Mouse (Mus musculus): ENCODE data around the gene Nr1h3. TPM values are rescaled to one million over a fixed set of nuclear protein-coding genes. Genes with fewer than 3 reads are reported as not detected.
"Not testable (repeated sequence)": the region's sequence is repeated elsewhere in the genome, so short reads cannot be mapped to it uniquely, and the experiment has no call there.

Nr1h3 gene
- total RNA-seq (2014; rRNA removed) (4.4 and 4.8 TPM in 2 replicates), polyA plus RNA-seq (2015; fragmentation: Nextera tagmentation; extraction: Ambion mirVana) (2.5 and 2.7 TPM in 2 replicates)

DNA sequence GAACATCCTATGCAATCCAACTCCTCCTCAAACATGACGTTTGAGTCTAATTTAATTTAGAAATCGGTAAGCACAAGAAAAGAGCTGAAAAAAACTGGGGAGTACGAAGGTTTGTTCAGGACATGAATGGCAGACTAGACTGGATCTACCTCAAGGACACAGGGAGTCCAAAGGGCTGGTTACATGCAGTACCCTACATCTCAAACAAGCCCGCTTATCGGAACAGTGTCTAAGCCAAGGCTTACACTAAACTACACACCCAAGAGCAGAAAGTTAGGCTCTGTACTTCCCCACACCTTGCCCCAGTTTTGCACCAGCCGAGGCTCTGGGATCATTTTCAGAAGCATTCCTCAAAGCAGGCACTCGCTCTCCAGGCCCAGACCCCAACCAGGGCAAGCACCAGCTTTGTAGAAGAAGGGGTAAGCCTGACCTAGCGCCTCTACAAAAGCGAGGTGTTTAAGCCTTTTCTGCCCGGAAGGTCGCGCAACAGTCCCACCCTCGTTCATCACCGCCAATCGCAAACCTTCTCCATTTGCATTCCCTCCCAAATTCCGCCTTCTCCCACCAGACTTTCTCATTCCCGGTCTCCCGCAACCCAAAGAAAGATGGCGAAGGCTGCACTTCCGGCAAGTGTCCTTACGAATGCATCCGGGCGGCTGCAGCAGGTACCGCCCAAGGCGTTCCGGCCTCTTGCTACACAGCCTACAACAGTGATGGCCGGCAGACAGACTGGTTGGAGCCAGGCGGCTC lies at the start of gene Nr1h3, which contains the start of gene Acp2:
TSS of gene Nr1h3 (minus strand) at position 613 of the 750 bp plus-strand sequence.
TSS of gene Acp2 (plus strand) at position 664 of the 750 bp plus-strand sequence.
- H3K4me2 ChIP-seq (ENCODE audit: low read depth, low read length): peak within 1 kb of the TSS; percentile 55
- 3% methylated on average over 28 of the region's 28 CpGs for WGBS
- peak within 1 kb of the TSS; percentile 89 for H3K9ac ChIP-seq (replicated peaks; ENCODE audit: low read length)
- no peaks in the 10 kb centered on the region for H3K27me3 ChIP-seq (ENCODE audit: insufficient read depth, low read length)
- peaks cover 15% of the 10 kb centered on the region for H3K36me3 ChIP-seq (ENCODE audit: insufficient read depth, low read length)
- H3K4me1 ChIP-seq (ENCODE audit: insufficient read depth, low read length): peaks cover 21% of the 10 kb centered on the region
- peak; percentile 98 for ATAC-seq
- peak; percentile 96 for DNase-seq (ENCODE audit: low spot score)
- TF ChIP-seq CTCF (IDR thresholded peaks at IDR 0.05; ENCODE audit: low read depth): peak; percentile 45
- peak within 1 kb of the TSS; percentile 93 for H3K27ac ChIP-seq
- H3K9me3 ChIP-seq (ENCODE audit: low read length): no peaks in the 10 kb centered on the region
- H3K4me3 ChIP-seq (ENCODE audit: low read length): peak within 1 kb of the TSS; percentile 73

DNA sequence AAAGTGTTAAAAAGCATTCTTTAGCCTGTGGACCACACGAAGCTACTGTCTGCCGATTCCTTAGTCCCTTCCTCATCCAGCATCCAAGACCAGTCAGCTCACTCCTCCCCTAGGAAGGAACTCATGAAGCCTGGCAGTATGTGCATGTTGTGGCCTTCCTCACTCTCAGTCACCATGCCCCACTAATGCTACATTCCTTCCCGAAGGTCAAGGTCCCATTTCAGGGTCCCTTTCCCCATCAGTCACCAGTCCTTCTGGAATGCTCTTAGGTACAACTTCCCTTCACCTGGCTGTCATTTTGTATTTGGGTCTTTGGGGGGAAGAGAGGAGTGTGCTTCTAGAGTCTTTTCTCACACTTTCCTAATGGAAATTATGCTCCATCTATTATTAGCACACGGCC lies 49.4 kb upstream of the Nr1h3 start:
- no peaks in the 10 kb centered on the region for H3K9me3 ChIP-seq (ENCODE audit: low read length)
- WGBS: 77% methylated on average over 4 of the region's 4 CpGs
- H3K27me3 ChIP-seq (ENCODE audit: insufficient read depth, low read length): peaks cover 4% of the 10 kb centered on the region; the same call in 1 of the 2 replicates
- ATAC-seq (no peak), DNase-seq (ENCODE audit: low spot score) (no peak)
- no peaks in the 10 kb centered on the region for H3K36me3 ChIP-seq (ENCODE audit: insufficient read depth, low read length)
- no peak overlapping the region for H3K4me2 ChIP-seq (ENCODE audit: low read depth, low read length)
- H3K9ac ChIP-seq (replicated peaks; ENCODE audit: low read length): no peak overlapping the region
- no peak overlapping the region for H3K4me3 ChIP-seq (ENCODE audit: low read length)
- TF ChIP-seq CTCF (IDR thresholded peaks at IDR 0.05; ENCODE audit: low read depth): no peak
- H3K27ac ChIP-seq: no peak overlapping the region
- H3K4me1 ChIP-seq (ENCODE audit: insufficient read depth, low read length): peaks cover 6% of the 10 kb centered on the region

DNA sequence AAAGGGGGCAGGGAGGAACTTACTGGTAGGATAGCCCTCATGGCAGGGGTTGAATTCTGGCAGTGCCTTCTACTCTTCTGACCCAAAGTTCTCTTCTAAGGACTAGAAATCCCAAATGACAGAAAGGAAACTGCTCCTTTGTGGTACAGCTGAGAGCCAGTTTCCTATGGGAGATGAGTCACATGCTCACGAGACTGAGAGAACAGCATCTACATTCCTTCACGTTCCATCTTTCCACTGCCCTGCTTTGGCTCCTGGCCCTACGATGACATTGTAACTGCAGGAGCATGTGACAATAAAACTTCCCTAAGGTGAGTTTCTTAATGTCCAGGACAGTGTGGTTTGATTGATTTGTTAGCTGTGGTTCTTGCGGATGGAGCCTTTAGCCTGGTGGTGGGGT lies 45.7 kb upstream of the Nr1h3 start:
- Histone ChIP-seq H3K27ac (no peak overlapping the region), H3K4me2 (ENCODE audit: low read depth, low read length) (no peak overlapping the region), H3K9ac (replicated peaks; ENCODE audit: low read length) (no peak overlapping the region), H3K4me3 (ENCODE audit: low read length) (no peak overlapping the region), H3K36me3 (ENCODE audit: insufficient read depth, low read length) (no peaks in the 10 kb centered on the region), H3K4me1 (ENCODE audit: insufficient read depth, low read length) (0 out of 2 replicates have a peak, but pooled peaks cover 2% of the 10 kb centered on the region), H3K27me3 (ENCODE audit: insufficient read depth, low read length) (no peaks in the 10 kb centered on the region), H3K9me3 (ENCODE audit: low read length) (no peaks in the 10 kb centered on the region)
- DNase-seq (ENCODE audit: low spot score): no peak
- ATAC-seq: no peak
- WGBS: 91% methylated on average over 4 of the region's 4 CpGs
- TF ChIP-seq CTCF (IDR thresholded peaks at IDR 0.05; ENCODE audit: low read depth): no peak

- H3K4me2 ChIP-seq (ENCODE audit: low read depth, low read length): no peak overlapping the region
- whole genome bisulfite sequencing: 80% methylated on average over 5 of the region's 5 CpGs
- ATAC-seq (no peak), DNase-seq (ENCODE audit: low spot score) (no peak)
- H3K27ac ChIP-seq: no peak overlapping the region
- H3K4me1 ChIP-seq (ENCODE audit: insufficient read depth, low read length): 0 out of 2 replicates have a peak, but pooled peaks cover 4% of the 10 kb centered on the region
- no peak for TF ChIP-seq CTCF (IDR thresholded peaks at IDR 0.05; ENCODE audit: low read depth)
- H3K27me3 ChIP-seq (ENCODE audit: insufficient read depth, low read length): no peaks in the 10 kb centered on the region
- H3K9ac ChIP-seq (replicated peaks; ENCODE audit: low read length): no peak overlapping the region
- H3K36me3 ChIP-seq (ENCODE audit: insufficient read depth, low read length): no peaks in the 10 kb centered on the region
- H3K9me3 ChIP-seq (ENCODE audit: low read length): no peaks in the 10 kb centered on the region
- H3K4me3 ChIP-seq (ENCODE audit: low read length): no peak overlapping the region
These were observed 42.1 kb upstream of the Nr1h3 start for GRCm38 (mm10) chr2:91244557-91245228.

- Histone ChIP-seq H3K9ac (replicated peaks; ENCODE audit: low read length) (no peak overlapping the region), H3K36me3 (ENCODE audit: insufficient read depth, low read length) (no peaks in the 10 kb centered on the region), H3K27ac (no peak overlapping the region), H3K4me2 (ENCODE audit: low read depth, low read length) (no peak overlapping the region), H3K9me3 (ENCODE audit: low read length) (no peaks in the 10 kb centered on the region), H3K4me3 (ENCODE audit: low read length) (no peak overlapping the region), H3K27me3 (ENCODE audit: insufficient read depth, low read length) (no peaks in the 10 kb centered on the region), H3K4me1 (ENCODE audit: insufficient read depth, low read length) (0 out of 2 replicates have a peak, but pooled peaks cover 4% of the 10 kb centered on the region)
- peak; percentile 22 for DNase-seq (ENCODE audit: low spot score)
- TF ChIP-seq CTCF (IDR thresholded peaks at IDR 0.05; ENCODE audit: low read depth): no peak
- 43% methylated on average over 3 of the region's 3 CpGs for WGBS
- ATAC-seq: peak; percentile 15; the same call in 1 of the 2 replicates
These were observed 40.8 kb upstream of the Nr1h3 start for GRCm38 (mm10) chr2:91243416-91243815.

- no peak for DNase-seq (ENCODE audit: low spot score)
- Histone ChIP-seq H3K36me3 (ENCODE audit: insufficient read depth, low read length) (no peaks in the 10 kb centered on the region), H3K27me3 (ENCODE audit: insufficient read depth, low read length) (no peaks in the 10 kb centered on the region), H3K9me3 (ENCODE audit: low read length) (no peaks in the 10 kb centered on the region), H3K27ac (no peak overlapping the region), H3K4me2 (ENCODE audit: low read depth, low read length) (no peak overlapping the region), H3K4me3 (ENCODE audit: low read length) (no peak overlapping the region), H3K9ac (replicated peaks; ENCODE audit: low read length) (no peak overlapping the region), H3K4me1 (ENCODE audit: insufficient read depth, low read length) (0 out of 2 replicates have a peak, but pooled peaks cover 4% of the 10 kb centered on the region)
- no peak for TF ChIP-seq CTCF (IDR thresholded peaks at IDR 0.05; ENCODE audit: low read depth)
- ATAC-seq: no peak
- 69% methylated on average over 5 of the region's 5 CpGs for WGBS
These were observed 39.9 kb upstream of the Nr1h3 start for GRCm38 (mm10) chr2:91242547-91242946.

DNA sequence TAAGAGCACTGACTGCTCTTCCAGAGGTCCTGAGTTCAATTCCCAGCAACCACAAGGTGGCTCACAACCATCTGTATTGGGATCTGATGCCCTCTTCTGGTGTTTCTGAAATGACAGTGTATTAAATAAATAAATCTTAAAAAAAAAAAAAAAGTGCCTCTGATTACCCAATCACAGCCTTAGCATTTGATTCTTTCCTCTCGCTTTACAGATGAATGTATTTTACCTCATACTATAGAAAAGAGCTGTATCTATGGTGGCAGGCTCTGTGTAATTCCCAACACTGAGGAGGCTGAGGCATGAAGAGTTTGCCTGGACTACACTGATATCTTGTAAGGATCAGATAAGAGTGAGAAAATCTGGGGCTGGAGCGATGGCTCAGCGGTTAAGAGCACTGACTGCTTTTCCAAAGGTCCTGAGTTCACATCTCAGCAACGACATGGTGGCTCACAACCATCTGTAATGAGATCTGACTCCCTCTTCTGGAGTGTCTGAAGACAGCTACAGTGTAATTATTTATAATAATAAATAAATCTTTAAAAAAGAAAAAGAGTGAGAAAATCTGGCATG lies 35.0 kb upstream of the Nr1h3 start:
- WGBS: 24% methylated on average over 4 of the region's 4 CpGs
- peak; percentile 67 for ATAC-seq
- Histone ChIP-seq H3K4me3 (ENCODE audit: low read length) (peak overlapping the region; percentile 63), H3K27ac (peak overlapping the region; percentile 90), H3K9ac (replicated peaks; ENCODE audit: low read length) (peak overlapping the region; percentile 59; the same call in 1 of the 2 replicates), H3K4me2 (ENCODE audit: low read depth, low read length) (peak overlapping the region; percentile 90)
- not testable (repeated sequence) for H3K9me3 ChIP-seq (ENCODE audit: low read length); H3K27me3 ChIP-seq (ENCODE audit: insufficient read depth, low read length); H3K36me3 ChIP-seq (ENCODE audit: insufficient read depth, low read length); H3K4me1 ChIP-seq (ENCODE audit: insufficient read depth, low read length)
- peak; percentile 36 for DNase-seq (ENCODE audit: low spot score)
